Mouse (Mus musculus) urinary bladder, postnatal 25 days (tissue): ENCODE data around the gene Gtf3c1.

Source experiments
- DNase-seq: peaks from one replicate; pipeline ENCODE4 v3.0.0; 2022; ENCODE audit warnings: low spot score

The Gtf3c1 gene

GRCm38 (mm10) chr7:125620077-125620476, 87.5 kb downstream of the Gtf3c1 start:
- DNase-seq = no peak

GRCm38 (mm10) chr7:125618016-125618415, 89.6 kb downstream of the Gtf3c1 start:
- DNase-seq = no peak

DNA sequence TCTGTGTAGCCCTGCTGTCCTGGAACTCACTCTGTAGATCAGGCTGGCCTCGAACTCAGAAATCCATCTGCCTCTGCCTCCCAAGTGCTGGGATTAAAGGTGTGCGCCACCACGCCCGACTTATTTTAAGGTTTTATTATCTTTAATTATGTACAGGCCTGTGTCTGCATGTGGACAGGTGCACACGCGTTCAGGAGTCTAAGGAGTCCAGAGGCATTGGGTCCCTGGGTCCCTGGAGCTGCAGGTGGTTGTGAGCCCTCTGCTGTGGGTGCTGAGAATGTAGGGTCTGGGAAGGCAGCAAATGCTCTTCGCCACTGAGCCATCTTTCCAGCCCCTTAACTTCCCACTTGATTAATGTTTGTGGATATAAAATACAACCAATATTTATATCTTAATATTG, 92.1 kb downstream of the Gtf3c1 start:
- no peak for DNase-seq

DNA sequence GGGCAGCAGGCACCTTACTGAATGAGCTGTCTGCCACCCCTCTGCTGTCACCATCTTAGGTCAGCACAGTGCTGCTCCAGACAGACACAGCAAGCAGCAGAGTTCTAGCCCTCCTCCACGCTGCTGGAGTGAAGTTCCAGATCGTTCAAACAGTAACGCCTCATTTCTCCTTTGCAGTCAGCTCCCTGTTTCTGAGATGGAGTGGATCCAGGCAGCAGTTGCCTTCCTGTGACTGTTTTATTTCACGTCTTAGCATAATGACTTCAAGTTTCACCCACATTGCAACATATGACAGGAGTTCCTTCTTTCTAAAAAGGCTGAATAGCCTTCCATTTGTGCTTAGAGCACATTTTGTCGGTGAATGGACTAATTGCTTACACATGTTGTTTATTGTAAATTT, 94.0 kb downstream of the Gtf3c1 start:
- DNase-seq = no peak

GRCm38 (mm10) chr7:125608183-125608688, 99.3 kb downstream of the Gtf3c1 start:
- DNase-seq = no peak

- no peak for DNase-seq
Observed at GRCm38 (mm10) chr7:125607384-125608182, 100.0 kb downstream of the Gtf3c1 start.

DNA sequence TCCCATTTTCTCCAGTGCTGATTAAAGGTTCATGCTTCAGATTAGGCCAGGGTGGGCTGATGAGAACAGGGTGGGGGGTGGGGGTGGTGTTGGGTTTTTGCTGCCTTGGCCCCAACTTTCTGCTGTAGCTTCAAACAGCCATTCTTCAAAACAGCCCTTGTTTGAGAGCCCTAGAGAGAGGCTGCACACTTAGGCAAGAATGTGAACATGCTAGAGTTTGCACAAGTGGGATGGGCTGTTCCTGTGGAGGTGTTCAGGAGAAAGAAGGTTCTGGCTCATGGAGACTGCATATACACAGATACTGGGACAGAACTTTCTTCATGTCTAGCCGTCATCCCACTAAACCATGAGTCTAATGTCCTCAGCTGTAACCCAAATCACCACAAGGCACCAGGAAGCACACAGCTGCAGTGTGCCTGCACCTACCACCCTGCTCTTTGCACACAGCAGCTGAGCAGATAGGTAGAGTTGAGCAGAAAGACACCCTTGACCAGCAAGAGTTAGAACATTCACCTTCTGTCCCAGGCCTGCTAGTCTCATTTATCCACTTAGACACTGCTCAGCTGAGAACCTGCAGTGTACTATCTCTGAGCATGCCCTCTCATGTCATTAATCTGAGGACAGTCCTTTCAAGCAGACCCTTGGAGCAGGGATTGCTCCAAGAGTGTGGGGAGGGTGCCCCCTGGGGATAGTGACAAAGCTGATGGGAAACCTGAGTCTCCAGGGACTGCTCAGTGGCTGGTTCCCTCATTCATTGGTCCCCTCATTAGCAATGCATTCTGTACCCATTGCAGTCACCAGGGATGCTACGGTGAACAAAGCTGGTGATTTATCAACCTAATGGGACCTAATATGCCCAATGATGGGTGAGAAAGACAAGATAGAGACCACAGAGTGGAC, 101.1 kb downstream of the Gtf3c1 start:
- DNase-seq = no peak

DNA sequence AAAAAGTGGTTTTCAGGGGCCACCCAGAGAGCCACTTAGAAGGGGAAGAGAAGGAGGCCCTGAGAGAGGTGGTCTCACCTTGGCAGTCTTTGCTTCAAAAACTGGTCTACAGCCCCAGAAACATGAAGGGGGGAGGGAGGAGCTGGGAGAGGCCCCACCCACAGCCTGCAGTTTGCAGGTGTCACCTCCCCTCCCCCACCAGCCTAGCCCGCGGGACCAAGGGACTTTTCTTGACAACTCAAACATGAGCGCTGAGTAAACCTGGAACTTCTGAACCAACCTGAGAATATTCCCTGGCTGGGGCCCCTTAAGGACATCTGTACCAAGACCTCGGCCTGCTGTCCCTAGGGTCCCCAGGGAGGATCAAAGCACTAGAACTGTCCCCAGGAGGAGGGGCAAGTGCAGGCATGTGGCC, 101.8 kb downstream of the Gtf3c1 start:
- DNase-seq = no peak

GRCm38 (mm10) chr7:125604362-125605319, 102.9 kb downstream of the Gtf3c1 start:
- no peak for DNase-seq

DNA sequence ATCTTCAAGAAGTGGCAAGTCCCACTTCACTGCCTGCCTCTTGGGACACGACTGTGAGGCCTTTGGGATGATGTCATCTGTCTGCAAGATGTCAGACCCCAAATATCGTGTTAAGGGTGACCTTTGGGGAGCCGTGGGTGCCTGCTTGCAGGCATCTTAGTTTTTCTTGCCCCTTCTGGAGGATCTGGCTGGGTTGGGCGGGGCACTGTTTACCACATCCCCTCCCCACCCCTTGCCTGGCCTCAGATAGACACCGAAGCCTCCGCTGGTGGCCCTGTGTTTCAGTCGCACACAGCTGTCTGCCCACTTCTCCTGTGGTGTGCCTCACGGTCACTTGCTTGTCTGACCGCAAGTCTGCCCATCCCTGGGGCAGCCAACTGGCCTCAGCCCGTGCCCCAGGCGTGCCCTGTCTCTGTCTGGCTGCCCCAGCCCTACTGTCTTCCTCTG, 104.4 kb downstream of the Gtf3c1 start, which contains the start of gene Il21r:
Gene Il21r, plus strand, starts transcription at position 245 of the 447 bp plus-strand sequence.
- no peak for DNase-seq

- no peak for DNase-seq
Observed at GRCm38 (mm10) chr7:125601821-125602448, 105.6 kb downstream of the Gtf3c1 start.

GRCm38 (mm10) chr7:125601280-125601670, 106.3 kb downstream of the Gtf3c1 start:
- no peak for DNase-seq

GRCm38 (mm10) chr7:125600612-125601279, 106.8 kb downstream of the Gtf3c1 start:
- DNase-seq = no peak

GRCm38 (mm10) chr7:125600136-125600535, 107.4 kb downstream of the Gtf3c1 start:
- DNase-seq = no peak

GRCm38 (mm10) chr7:125599373-125599973, 108.1 kb downstream of the Gtf3c1 start:
- no peak for DNase-seq

GRCm38 (mm10) chr7:125597516-125598347, 109.8 kb downstream of the Gtf3c1 start:
- no peak for DNase-seq

GRCm38 (mm10) chr7:125597083-125597482, 110.5 kb downstream of the Gtf3c1 start:
- DNase-seq = no peak

- no peak for DNase-seq
Observed at GRCm38 (mm10) chr7:125596406-125596805, 111.2 kb downstream of the Gtf3c1 start.

DNA sequence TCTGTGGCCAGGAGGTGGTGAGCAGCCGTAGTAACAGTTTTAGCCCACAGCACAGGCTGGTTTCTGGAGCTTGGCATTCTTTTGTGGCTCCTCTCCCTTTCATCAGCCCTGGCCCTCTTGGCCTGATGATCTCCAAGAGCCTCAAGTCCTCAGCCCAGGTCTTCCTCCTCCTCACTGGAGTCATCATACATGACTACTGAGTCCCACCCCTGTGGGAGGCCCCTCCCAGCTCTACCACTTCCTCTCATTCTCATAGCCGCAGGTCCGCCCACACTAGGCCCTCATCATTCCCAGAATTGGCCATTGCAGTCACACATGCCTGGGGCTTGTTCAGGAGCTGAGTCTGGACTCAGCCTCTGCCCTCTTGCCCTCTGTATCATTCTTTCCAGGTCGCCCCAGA, 113.7 kb downstream of the Gtf3c1 start:
- no peak for DNase-seq
